Mouse (Mus musculus): ENCODE data around the gene Hist1h2bh. TPM values are rescaled to one million over a fixed set of nuclear protein-coding genes. Genes with fewer than 3 reads are reported as not detected.
"Not testable (repeated sequence)": the region's sequence is repeated elsewhere in the genome, so short reads cannot be mapped to it uniquely, and the experiment has no call there.

Gene Hist1h2bh
- polyA plus RNA-seq, 1 experiment = 37.8 TPM

GRCm38 (mm10) chr13:23577835-23578234 is 34.6 kb upstream of the Hist1h2bh start:
- H3K36me3 ChIP-seq (ENCODE audit: control insufficient read depth, insufficient read depth, low read length) = no peaks in the 10 kb centered on the region
- 95% methylated on average over 1 of the region's 1 CpGs for WGBS

DNA sequence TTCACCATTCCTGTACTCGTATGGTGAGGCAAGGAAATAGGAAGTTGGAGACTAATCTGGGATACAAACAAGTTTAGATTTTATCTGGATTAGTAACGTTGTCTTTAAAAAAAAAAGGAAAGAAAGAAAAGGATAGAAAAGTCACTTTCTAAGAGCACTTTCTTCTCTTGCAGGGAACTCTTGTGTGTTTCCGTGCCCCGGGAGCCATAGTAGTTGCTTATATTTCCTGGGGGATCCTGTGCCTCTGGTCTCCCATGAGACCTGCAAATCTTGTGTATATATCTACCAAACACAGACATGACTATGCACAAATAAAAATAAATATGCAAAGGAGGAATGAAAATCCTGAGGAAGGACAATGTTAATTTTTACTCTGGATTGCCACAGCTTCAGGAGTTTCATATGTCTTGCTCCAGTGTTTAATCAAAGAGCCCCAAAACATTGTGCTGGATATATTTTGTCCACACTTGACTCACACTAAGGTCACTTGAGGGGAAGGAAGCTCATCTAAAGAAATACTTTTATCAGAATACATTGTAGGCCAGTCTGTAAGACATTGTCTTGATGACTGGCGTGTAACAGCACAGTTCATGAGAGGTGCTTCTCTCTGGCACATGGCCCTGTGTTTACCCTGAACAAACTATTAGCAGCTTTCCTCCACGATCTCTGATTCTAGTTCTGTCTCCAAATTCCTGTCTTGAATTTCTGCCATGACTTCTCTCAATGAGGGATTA is 33.9 kb upstream of the Hist1h2bh start:
- no peak for DNase-seq
- WGBS = 69% methylated on average over 6 of the region's 6 CpGs
- TF ChIP-seq POLR2A (IDR thresholded peaks at IDR 0.05; ENCODE audit: control insufficient read depth, extremely low read depth, insufficient read depth, low read length, poor library complexity) = no peak
- no peak for TF ChIP-seq CTCF (IDR thresholded peaks at IDR 0.05; ENCODE audit: borderline replicate concordance, control insufficient read depth, extremely low read depth, insufficient read depth, low read length, poor library complexity)
- Histone ChIP-seq H3K27me3 (ENCODE audit: control insufficient read depth, insufficient read depth, low read length) (no peaks in the 10 kb centered on the region), H3K4me1 (replicated peaks; ENCODE audit: control insufficient read depth, insufficient read depth, low read length) (peaks cover 6% of the 10 kb centered on the region), H3K4me3 (ENCODE audit: control insufficient read depth, insufficient read depth, low read length) (no peak overlapping the region), H3K27ac (ENCODE audit: control insufficient read depth, insufficient read depth, low read length) (no peak overlapping the region; the same call in 1 of the 2 replicates), H3K36me3 (ENCODE audit: control insufficient read depth, insufficient read depth, low read length) (no peaks in the 10 kb centered on the region)

More at GRCm38 (mm10) chr13:23577835-23578234, 34.6 kb upstream of the Hist1h2bh start:
- Histone ChIP-seq H3K27ac (ENCODE audit: control insufficient read depth, insufficient read depth, low read length) (no peak overlapping the region), H3K27me3 (ENCODE audit: control insufficient read depth, insufficient read depth, low read length) (no peaks in the 10 kb centered on the region), H3K4me3 (ENCODE audit: control insufficient read depth, insufficient read depth, low read length) (no peak overlapping the region), H3K4me1 (replicated peaks; ENCODE audit: control insufficient read depth, insufficient read depth, low read length) (peaks cover 8% of the 10 kb centered on the region)
- no peak for DNase-seq
- TF ChIP-seq POLR2A (IDR thresholded peaks at IDR 0.05; ENCODE audit: control insufficient read depth, extremely low read depth, insufficient read depth, low read length, poor library complexity) = no peak
- TF ChIP-seq CTCF (IDR thresholded peaks at IDR 0.05; ENCODE audit: borderline replicate concordance, control insufficient read depth, extremely low read depth, insufficient read depth, low read length, poor library complexity) = no peak

DNA sequence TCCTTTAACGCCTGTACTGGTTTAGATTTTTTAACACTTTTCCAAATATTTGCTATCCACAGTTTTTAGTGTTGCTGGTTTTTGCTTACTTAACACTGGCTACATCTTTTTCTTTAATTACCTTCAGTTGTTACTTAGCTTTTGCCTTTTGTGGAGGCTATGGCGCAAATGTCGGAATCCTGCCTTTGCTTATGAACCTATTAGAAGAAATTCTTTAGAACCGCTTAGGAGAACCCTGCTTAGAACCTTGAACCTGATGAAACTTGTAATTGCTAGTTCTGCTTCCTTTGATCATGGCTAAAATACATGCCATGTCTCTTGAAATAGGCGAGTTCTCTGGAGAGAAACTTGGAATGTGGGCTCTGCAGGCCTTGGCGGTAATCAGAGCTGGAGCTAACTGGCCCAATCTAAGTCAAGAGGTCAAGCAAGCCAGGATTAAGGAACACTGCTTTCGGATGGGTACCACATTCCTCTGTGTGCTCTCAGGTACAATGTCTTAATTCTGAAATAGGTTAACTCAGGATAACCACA is 33.2 kb upstream of the Hist1h2bh start:
- no peak for DNase-seq
- Histone ChIP-seq H3K4me3 (ENCODE audit: control insufficient read depth, insufficient read depth, low read length) (no peak overlapping the region), H3K36me3 (ENCODE audit: control insufficient read depth, insufficient read depth, low read length) (no peaks in the 10 kb centered on the region), H3K27me3 (ENCODE audit: control insufficient read depth, insufficient read depth, low read length) (no peaks in the 10 kb centered on the region), H3K27ac (ENCODE audit: control insufficient read depth, insufficient read depth, low read length) (no peak overlapping the region; the same call in 1 of the 2 replicates), H3K4me1 (replicated peaks; ENCODE audit: control insufficient read depth, insufficient read depth, low read length) (peaks cover 3% of the 10 kb centered on the region)
- 53% methylated on average over 7 of the region's 7 CpGs for WGBS
- TF ChIP-seq CTCF (IDR thresholded peaks at IDR 0.05; ENCODE audit: borderline replicate concordance, control insufficient read depth, extremely low read depth, insufficient read depth, low read length, poor library complexity) = no peak

- not testable (repeated sequence) for DNase-seq; H3K27me3 ChIP-seq (ENCODE audit: control insufficient read depth, insufficient read depth, low read length); H3K4me1 ChIP-seq (replicated peaks; ENCODE audit: control insufficient read depth, insufficient read depth, low read length); H3K36me3 ChIP-seq (ENCODE audit: control insufficient read depth, insufficient read depth, low read length)
- Histone ChIP-seq H3K4me3 (ENCODE audit: control insufficient read depth, insufficient read depth, low read length) (peak overlapping the region; percentile 43), H3K27ac (ENCODE audit: control insufficient read depth, insufficient read depth, low read length) (peak overlapping the region; percentile 49)
- WGBS = 1% methylated on average over 17 of the region's 40 CpGs
Observed at GRCm38 (mm10) chr13:23575864-23576313, 32.7 kb upstream of the Hist1h2bh start.

GRCm38 (mm10) chr13:23575271-23575851 is 32.2 kb upstream of the Hist1h2bh start, which contains the start of gene Hist1h3d:
Gene Hist1h3d (plus strand): TSS chr13:23575763.
- H3K36me3 ChIP-seq (ENCODE audit: control insufficient read depth, insufficient read depth, low read length) = no peaks in the 10 kb centered on the region
- H3K27me3 ChIP-seq (ENCODE audit: control insufficient read depth, insufficient read depth, low read length) = no peaks in the 10 kb centered on the region
- WGBS = under 1% methylated on average over 18 of the region's 18 CpGs
- H3K4me1 ChIP-seq (replicated peaks; ENCODE audit: control insufficient read depth, insufficient read depth, low read length) = peaks cover 3% of the 10 kb centered on the region
- TF ChIP-seq POLR2A (IDR thresholded peaks at IDR 0.05; ENCODE audit: control insufficient read depth, extremely low read depth, insufficient read depth, low read length, poor library complexity) = no peak
- no peak for TF ChIP-seq CTCF (IDR thresholded peaks at IDR 0.05; ENCODE audit: borderline replicate concordance, control insufficient read depth, extremely low read depth, insufficient read depth, low read length, poor library complexity)
- H3K27ac ChIP-seq (ENCODE audit: control insufficient read depth, insufficient read depth, low read length) = peak within 1 kb of the TSS; percentile 94
- peak within 1 kb of the TSS; percentile 47 for H3K4me3 ChIP-seq (ENCODE audit: control insufficient read depth, insufficient read depth, low read length)
- no peak for DNase-seq

GRCm38 (mm10) chr13:23574546-23575170 is 31.5 kb upstream of the Hist1h2bh start:
- Histone ChIP-seq H3K27ac (ENCODE audit: control insufficient read depth, insufficient read depth, low read length) (peak overlapping the region; percentile 94), H3K4me3 (ENCODE audit: control insufficient read depth, insufficient read depth, low read length) (peak overlapping the region; percentile 47)
- not testable (repeated sequence) for DNase-seq; H3K4me1 ChIP-seq (replicated peaks; ENCODE audit: control insufficient read depth, insufficient read depth, low read length); H3K27me3 ChIP-seq (ENCODE audit: control insufficient read depth, insufficient read depth, low read length); H3K36me3 ChIP-seq (ENCODE audit: control insufficient read depth, insufficient read depth, low read length)
- under 1% methylated on average over 13 of the region's 39 CpGs for WGBS

All from thymus, adult 2 months (tissue).